Mouse (Mus musculus) heart, embryonic 15.5 days (tissue): ENCODE data around the gene Mrtfa. TPM values are rescaled to one million over a fixed set of nuclear protein-coding genes. Genes with fewer than 3 reads are reported as not detected.

Experiments
- ATAC-seq: fragments of 200-750 bp; cut with Nextera tagmentation; replicated peaks from 2 replicates; pipeline ENCODE4 v1.8.0; 2017; ENCODE audit warnings: low read depth, moderate TSS enrichment; ENCODE audit not compliant: insufficient number of reproducible peaks, insufficient read depth, low FRiP score
- H3K27ac ChIP-seq: fragments of 300-500 bp; sonication (generic); 2 replicates; pipeline ENCODE4 v1.5.1; 2015; ENCODE audit warnings: mild to moderate bottlenecking, inconsistent platforms
- H3K27me3 ChIP-seq: fragments of 300-500 bp; sonication (generic); 2 replicates; pipeline ENCODE4 v1.6.1; 2015; ENCODE audit warnings: inconsistent platforms
- H3K36me3 ChIP-seq: fragments of 300-500 bp; sonication (generic); 2 replicates; pipeline ENCODE4 v1.6.1; 2015; ENCODE audit warnings: mild to moderate bottlenecking, inconsistent platforms
- H3K4me1 ChIP-seq: fragments of 300-500 bp; sonication (generic); replicated peaks from 2 replicates; pipeline ENCODE4 v1.6.1; 2015; ENCODE audit warnings: inconsistent platforms
- H3K4me2 ChIP-seq: fragments of 300-500 bp; sonication (generic); 2 replicates; pipeline ENCODE4 v1.6.1; 2015; ENCODE audit warnings: inconsistent platforms, mild to moderate bottlenecking, moderate library complexity
- H3K4me3 ChIP-seq: fragments of 300-500 bp; sonication (generic); 2 replicates; pipeline ENCODE4 v1.5.1; 2015; ENCODE audit warnings: mild to moderate bottlenecking, inconsistent platforms
- H3K9ac ChIP-seq: fragments of 300-500 bp; sonication (generic); 2 replicates; pipeline ENCODE4 v1.6.1; 2015; ENCODE audit warnings: mild to moderate bottlenecking, inconsistent platforms
- H3K9me3 ChIP-seq: fragments of 300-500 bp; sonication (generic); replicated peaks from 2 replicates; pipeline ENCODE4 v1.6.1; 2016; ENCODE audit warnings: inconsistent platforms
- WGBS: fragments of 180-500 bp; shearing (Covaris S2); methylation state at CpG from one replicate; pipeline ENCODE4 v1.1.7; 2015; ENCODE audit warnings: mixed read lengths; 5-methylcytosine and 5-hydroxymethylcytosine counted together
- polyA plus RNA-seq: library from polyadenylated mRNA; unstranded; fragments of >200 nt; fragmentation: Nextera tagmentation; extraction: Ambion mirVana; gene quantifications from 2 replicates; pipeline ENCODE4 v1.2.1, GENCODE M21; 2015

Gene Mrtfa
- 11.4 and 19.0 TPM in 2 replicates for polyA plus RNA-seq

DNA sequence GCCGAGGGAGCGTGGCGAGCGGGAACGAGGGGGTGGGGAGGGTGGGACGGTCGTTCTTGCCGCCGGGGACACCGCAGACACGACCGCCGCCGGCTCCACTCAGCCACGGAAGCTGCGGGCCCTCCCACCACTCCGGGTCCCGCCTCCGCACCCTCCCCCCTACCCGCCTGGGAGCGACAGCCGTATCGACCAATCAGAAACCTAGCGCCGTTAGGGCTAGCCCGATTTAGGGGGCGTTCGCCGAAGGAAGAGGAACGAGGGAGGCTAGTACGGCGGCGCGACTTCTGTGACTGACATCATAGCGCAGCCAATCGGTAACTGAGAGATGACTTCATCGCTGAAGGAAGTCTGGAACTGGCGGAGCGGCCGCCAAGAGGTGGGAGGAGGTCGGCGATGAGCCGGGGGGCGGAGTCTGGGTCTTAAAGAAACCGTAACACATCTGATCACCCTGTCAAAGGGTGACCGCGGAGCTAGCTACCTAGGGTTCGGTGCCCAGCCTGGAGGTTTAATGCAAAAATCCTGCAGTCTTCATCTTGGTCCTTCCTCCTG lies at the start of gene Mrtfa:
TSS of gene Mrtfa (minus strand) at position 128 of the 549 bp plus-strand sequence.
- Histone ChIP-seq H3K4me1 (peaks cover 21% of the 10 kb centered on the region), H3K9me3 (no peaks in the 10 kb centered on the region), H3K27ac (peak within 1 kb of the TSS; percentile 74), H3K4me2 (peak within 1 kb of the TSS; percentile 90), H3K36me3 (no peaks in the 10 kb centered on the region), H3K27me3 (no peaks in the 10 kb centered on the region), H3K4me3 (peak within 1 kb of the TSS; percentile 94), H3K9ac (peak within 1 kb of the TSS; percentile 92)
- ATAC-seq, result peak; percentile 100
- under 1% methylated on average over 47 of the region's 48 CpGs for WGBS

DNA sequence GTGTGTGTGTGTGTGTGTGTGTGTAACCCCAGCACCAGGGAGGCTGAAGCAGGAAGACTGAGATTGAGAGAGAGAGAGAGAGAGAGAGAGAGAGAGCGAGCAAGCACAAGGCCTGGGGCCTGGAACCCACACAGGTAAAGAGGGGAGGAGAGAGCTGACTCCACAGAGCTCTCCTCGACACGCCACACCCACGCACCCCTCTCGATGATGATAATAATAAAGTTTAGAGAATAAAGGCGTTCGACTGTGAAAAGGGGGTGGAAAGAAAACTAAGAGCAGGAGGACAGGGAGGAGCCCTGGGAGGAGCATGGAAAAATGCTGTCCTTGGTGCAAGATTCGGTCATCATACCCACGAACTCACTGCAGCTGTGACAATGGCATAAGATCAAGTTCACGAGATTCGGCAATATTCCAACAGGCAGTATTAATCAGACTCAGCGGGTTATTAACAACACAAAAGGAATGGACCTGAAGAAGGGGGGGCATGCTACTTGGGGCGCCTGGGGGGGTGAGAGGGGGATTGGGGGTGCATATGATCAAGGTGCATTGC lies 49.3 kb upstream of the Mrtfa start:
- Histone ChIP-seq H3K4me1 (peaks cover 11% of the 10 kb centered on the region), H3K27ac (no peak overlapping the region), H3K27me3 (peaks cover 43% of the 10 kb centered on the region), H3K9me3 (no peaks in the 10 kb centered on the region), H3K4me2 (no peak overlapping the region), H3K9ac (no peak overlapping the region), H3K4me3 (no peak overlapping the region), H3K36me3 (no peaks in the 10 kb centered on the region)
- ATAC-seq, result no peak
- WGBS, result 80% methylated on average over 13 of the region's 13 CpGs

GRCm38 (mm10) chr15:81239261-81239660 lies 48.7 kb upstream of the Mrtfa start:
- no peak overlapping the region for H3K4me3 ChIP-seq
- H3K9ac ChIP-seq, result no peak overlapping the region
- peaks cover 11% of the 10 kb centered on the region for H3K4me1 ChIP-seq
- ATAC-seq, result no peak
- no peaks in the 10 kb centered on the region for H3K36me3 ChIP-seq
- H3K4me2 ChIP-seq, result no peak overlapping the region
- 17% methylated on average over 7 of the region's 7 CpGs for WGBS
- H3K9me3 ChIP-seq, result no peaks in the 10 kb centered on the region
- no peak overlapping the region for H3K27ac ChIP-seq
- H3K27me3 ChIP-seq, result peaks cover 43% of the 10 kb centered on the region

GRCm38 (mm10) chr15:81237471-81237870 lies 46.9 kb upstream of the Mrtfa start:
- Histone ChIP-seq H3K4me2 (no peak overlapping the region), H3K9me3 (no peaks in the 10 kb centered on the region), H3K27me3 (peaks cover 50% of the 10 kb centered on the region), H3K36me3 (no peaks in the 10 kb centered on the region), H3K9ac (no peak overlapping the region), H3K4me1 (peaks cover 11% of the 10 kb centered on the region), H3K27ac (no peak overlapping the region), H3K4me3 (no peak overlapping the region)
- 89% methylated on average over 18 of the region's 18 CpGs for WGBS
- ATAC-seq, result no peak

GRCm38 (mm10) chr15:81236062-81236461 lies 45.5 kb upstream of the Mrtfa start:
- no peak overlapping the region for H3K9ac ChIP-seq
- 6% methylated on average over 8 of the region's 8 CpGs for WGBS

GRCm38 (mm10) chr15:81235086-81235920 lies 44.7 kb upstream of the Mrtfa start, which contains the start of gene Mchr1:
Mchr1 (plus strand) TSS chr15:81235499.
- WGBS, result 2% methylated on average over 25 of the region's 25 CpGs
- Histone ChIP-seq H3K27ac (no peak within 1 kb of the TSS), H3K4me2 (peak within 1 kb of the TSS; percentile 81), H3K9ac (peak within 1 kb of the TSS; percentile 46), H3K36me3 (no peaks in the 10 kb centered on the region), H3K27me3 (peaks cover 50% of the 10 kb centered on the region), H3K4me1 (peaks cover 11% of the 10 kb centered on the region), H3K9me3 (no peaks in the 10 kb centered on the region), H3K4me3 (peak within 1 kb of the TSS; percentile 43)
- ATAC-seq, result peak; percentile 39; the same call in 1 of the 2 replicates

More at GRCm38 (mm10) chr15:81236062-81236461, 45.5 kb upstream of the Mrtfa start:
- Histone ChIP-seq H3K4me3 (peak overlapping the region; percentile 43), H3K36me3 (no peaks in the 10 kb centered on the region), H3K9me3 (no peaks in the 10 kb centered on the region), H3K27ac (no peak overlapping the region), H3K4me2 (peak overlapping the region; percentile 81), H3K4me1 (peaks cover 11% of the 10 kb centered on the region), H3K27me3 (peaks cover 50% of the 10 kb centered on the region)
- ATAC-seq, result no peak

- peaks cover 11% of the 10 kb centered on the region for H3K4me1 ChIP-seq
- H3K27me3 ChIP-seq, result peaks cover 20% of the 10 kb centered on the region
- no peaks in the 10 kb centered on the region for H3K9me3 ChIP-seq
- no peak overlapping the region for H3K27ac ChIP-seq
- H3K36me3 ChIP-seq, result no peaks in the 10 kb centered on the region
- no peak overlapping the region for H3K9ac ChIP-seq
- no peak overlapping the region for H3K4me2 ChIP-seq
- 71% methylated on average over 7 of the region's 7 CpGs for WGBS
- H3K4me3 ChIP-seq, result no peak overlapping the region
- no peak for ATAC-seq
Observed at GRCm38 (mm10) chr15:81231325-81231724, 40.8 kb upstream of the Mrtfa start.

- WGBS, result 59% methylated on average over 3 of the region's 3 CpGs
- Histone ChIP-seq H3K36me3 (no peaks in the 10 kb centered on the region), H3K9me3 (no peaks in the 10 kb centered on the region), H3K4me2 (no peak overlapping the region), H3K4me3 (no peak overlapping the region), H3K27ac (no peak overlapping the region), H3K27me3 (0 out of 2 replicates have a peak, but pooled peaks cover 7% of the 10 kb centered on the region), H3K9ac (no peak overlapping the region), H3K4me1 (no peaks in the 10 kb centered on the region)
- ATAC-seq, result no peak
Observed at GRCm38 (mm10) chr15:81229791-81230190, 39.2 kb upstream of the Mrtfa start.

GRCm38 (mm10) chr15:81228258-81228657 lies 37.7 kb upstream of the Mrtfa start:
- no peak for ATAC-seq
- Histone ChIP-seq H3K27ac (no peak overlapping the region), H3K36me3 (no peaks in the 10 kb centered on the region), H3K27me3 (no peaks in the 10 kb centered on the region), H3K4me1 (no peaks in the 10 kb centered on the region), H3K9me3 (no peaks in the 10 kb centered on the region), H3K9ac (no peak overlapping the region), H3K4me2 (no peak overlapping the region), H3K4me3 (no peak overlapping the region)
- 79% methylated on average over 3 of the region's 3 CpGs for WGBS

DNA sequence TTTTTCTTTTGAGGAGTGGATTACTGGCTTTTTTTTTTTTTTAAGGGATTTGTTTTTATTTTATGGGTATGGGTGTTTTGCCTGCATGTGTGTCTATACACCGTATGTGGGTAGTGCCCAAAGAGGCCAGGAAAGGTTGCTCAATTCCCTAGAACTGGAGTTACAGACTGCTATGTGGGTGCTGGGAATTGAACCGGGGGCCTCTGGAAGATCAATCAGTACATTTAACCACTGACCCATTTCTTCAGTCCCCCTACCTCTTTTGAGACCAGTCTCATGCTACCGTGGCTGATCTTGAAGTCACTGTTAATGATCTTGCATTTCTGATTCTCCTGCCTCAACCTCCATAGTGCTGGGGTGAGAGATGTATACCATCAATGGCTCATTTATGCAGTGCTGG lies 36.7 kb upstream of the Mrtfa start:
- ATAC-seq, result no peak
- H3K27ac ChIP-seq, result no peak overlapping the region
- no peaks in the 10 kb centered on the region for H3K9me3 ChIP-seq
- no peak overlapping the region for H3K4me2 ChIP-seq
- no peak overlapping the region for H3K9ac ChIP-seq
- no peaks in the 10 kb centered on the region for H3K27me3 ChIP-seq
- 85% methylated on average over 3 of the region's 3 CpGs for WGBS
- H3K4me3 ChIP-seq, result no peak overlapping the region
- no peaks in the 10 kb centered on the region for H3K36me3 ChIP-seq
- H3K4me1 ChIP-seq, result no peaks in the 10 kb centered on the region

- Histone ChIP-seq H3K36me3 (no peaks in the 10 kb centered on the region), H3K4me2 (no peak overlapping the region), H3K4me3 (no peak overlapping the region), H3K27me3 (no peaks in the 10 kb centered on the region), H3K4me1 (no peaks in the 10 kb centered on the region), H3K27ac (no peak overlapping the region), H3K9ac (no peak overlapping the region), H3K9me3 (no peaks in the 10 kb centered on the region)
- WGBS, result 70% methylated on average over 4 of the region's 4 CpGs
- ATAC-seq, result no peak
Observed at GRCm38 (mm10) chr15:81226796-81227195, 36.2 kb upstream of the Mrtfa start.
